Mouse (Mus musculus): ENCODE results near the gene Stk4. TPM values are rescaled to one million over a fixed set of nuclear protein-coding genes. Genes with fewer than 3 reads are reported as not detected.

Stk4 gene
- total RNA-seq, 2 experiments from 2014 or later, result 17.0 to 20.4 TPM

GRCm38 (mm10) chr2:164167752-164168570 is 97.8 kb downstream of the Stk4 start:
- intact Hi-C loops (cut with DNase I), result no loop called here
- DNase-seq, result no peak

- no peak for DNase-seq
- intact Hi-C loops (cut with DNase I), result no loop called here
Observed at GRCm38 (mm10) chr2:164168571-164168946, 98.4 kb downstream of the Stk4 start.

- DNase-seq, result no peak
- intact Hi-C loops (cut with DNase I), result no loop called here
Observed at GRCm38 (mm10) chr2:164170326-164170725, 100.2 kb downstream of the Stk4 start.

- DNase-seq, result no peak
- intact Hi-C loops (cut with DNase I), result no loop called here
Observed at GRCm38 (mm10) chr2:164170902-164171301, 100.8 kb downstream of the Stk4 start, which contains the start of gene Kcns1. TSS of gene Kcns1 (minus strand) at chr2:164171113.

GRCm38 (mm10) chr2:164173394-164173793 is 103.3 kb downstream of the Stk4 start:
- intact Hi-C loops (cut with DNase I), result no loop called here
- no peak for DNase-seq

GRCm38 (mm10) chr2:164174649-164175395 is 104.7 kb downstream of the Stk4 start:
- no peak for DNase-seq
- intact Hi-C loops (cut with DNase I), result no loop called here

GRCm38 (mm10) chr2:164175850-164176249 is 105.7 kb downstream of the Stk4 start:
- intact Hi-C loops (cut with DNase I), result no loop called here
- DNase-seq, result no peak

GRCm38 (mm10) chr2:164177831-164178230 is 107.7 kb downstream of the Stk4 start:
- intact Hi-C loops (cut with DNase I), result loop anchor here (2.0 kb wide), 1 partner anchor 39 kb away; no protein-coding TSS in a partner anchor

GRCm38 (mm10) chr2:164180124-164180523 is 110.0 kb downstream of the Stk4 start:
- intact Hi-C loops (cut with DNase I), result loop anchor here (5.0 kb wide), 1 partner anchor 78 kb away; no protein-coding TSS in a partner anchor
- DNase-seq, result peak; percentile 37

More at GRCm38 (mm10) chr2:164177831-164178230, 107.7 kb downstream of the Stk4 start:
- no peak for DNase-seq

GRCm38 (mm10) chr2:164180770-164181169 is 110.6 kb downstream of the Stk4 start:
- no peak for DNase-seq
- intact Hi-C loops (cut with DNase I), result loop anchor here (5.0 kb wide), 1 partner anchor 78 kb away; no protein-coding TSS in a partner anchor

GRCm38 (mm10) chr2:164182692-164183255 is 112.7 kb downstream of the Stk4 start, which contains the start of gene Wfdc5:
TSS of gene Wfdc5 (minus strand) at chr2:164182742.
- no peak for DNase-seq
- intact Hi-C loops (cut with DNase I), result loop anchor here (5.0 kb wide), 1 partner anchor 80 kb away; no protein-coding TSS in a partner anchor

- no peak for DNase-seq
- intact Hi-C loops (cut with DNase I), result loop anchor here (5.0 kb wide), 1 partner anchor 81 kb away; no protein-coding TSS in a partner anchor
Observed at GRCm38 (mm10) chr2:164183340-164183739, 113.2 kb downstream of the Stk4 start.

GRCm38 (mm10) chr2:164184145-164184719 is 114.1 kb downstream of the Stk4 start:
- intact Hi-C loops (cut with DNase I), result loop anchor here (5.0 kb wide), 1 partner anchor 82 kb away; no protein-coding TSS in a partner anchor
- DNase-seq, result no peak

GRCm38 (mm10) chr2:164188722-164189121 is 118.6 kb downstream of the Stk4 start:
- no peak for DNase-seq
- intact Hi-C loops (cut with DNase I), result no loop called here

GRCm38 (mm10) chr2:164190576-164190975 is 120.5 kb downstream of the Stk4 start, which contains the start of gene Wfdc12:
TSS of gene Wfdc12 (minus strand) at chr2:164190608.
- intact Hi-C loops (cut with DNase I), result no loop called here
- no peak for DNase-seq

- DNase-seq, result no peak
- intact Hi-C loops (cut with DNase I), result no loop called here
Observed at GRCm38 (mm10) chr2:164192279-164192678, 122.2 kb downstream of the Stk4 start.

- intact Hi-C loops (cut with DNase I), result no loop called here
- no peak for DNase-seq
Observed at GRCm38 (mm10) chr2:164194959-164195630, 125.0 kb downstream of the Stk4 start.

GRCm38 (mm10) chr2:164195971-164196699 is 126.0 kb downstream of the Stk4 start:
- DNase-seq, result no peak
- intact Hi-C loops (cut with DNase I), result no loop called here

GRCm38 (mm10) chr2:164196700-164196990 is 126.5 kb downstream of the Stk4 start:
- intact Hi-C loops (cut with DNase I), result no loop called here
- DNase-seq, result no peak
